Mouse (Mus musculus) brown adipose tissue, adult 24 weeks (tissue): ENCODE results near the gene Xxylt1. TPM values are rescaled to one million over a fixed set of nuclear protein-coding genes. Genes with fewer than 3 reads are reported as not detected.

Experiments
- H3K27ac ChIP-seq: fragments of 200-500 bp; replicated peaks from 2 replicates; pipeline ENCODE4 v1.5.1; 2012; ENCODE audit warnings: low read depth, mild to moderate bottlenecking, low read length
- H3K4me1 ChIP-seq: fragments of 200-500 bp; 2 replicates; pipeline ENCODE4 v1.6.1; 2012; ENCODE audit warnings: low read length, mixed read lengths; ENCODE audit not compliant: control insufficient read depth, insufficient read depth, insufficient read length
- H3K4me3 ChIP-seq: fragments of 200-500 bp; 2 replicates; pipeline ENCODE4 v1.5.1; 2012; ENCODE audit warnings: low read depth, mild to moderate bottlenecking, low read length, moderate library complexity; ENCODE audit not compliant: insufficient read depth
- polyA plus RNA-seq: library from polyadenylated mRNA; stranded (reverse); fragments of >200 nt; gene quantifications from 2 replicates; pipeline ENCODE4 v1.2.4, GENCODE M21; 2012; ENCODE audit not compliant: missing spikeins, insufficient read depth, insufficient read length

Gene Xxylt1
- polyA plus RNA-seq, 1 experiment = 5.6 TPM

- no peak overlapping the region for H3K27ac ChIP-seq
- H3K4me3 ChIP-seq = no peak overlapping the region
Measured at GRCm38 (mm10) chr16:31047186-31047898, 33.9 kb downstream of the Xxylt1 start.

DNA sequence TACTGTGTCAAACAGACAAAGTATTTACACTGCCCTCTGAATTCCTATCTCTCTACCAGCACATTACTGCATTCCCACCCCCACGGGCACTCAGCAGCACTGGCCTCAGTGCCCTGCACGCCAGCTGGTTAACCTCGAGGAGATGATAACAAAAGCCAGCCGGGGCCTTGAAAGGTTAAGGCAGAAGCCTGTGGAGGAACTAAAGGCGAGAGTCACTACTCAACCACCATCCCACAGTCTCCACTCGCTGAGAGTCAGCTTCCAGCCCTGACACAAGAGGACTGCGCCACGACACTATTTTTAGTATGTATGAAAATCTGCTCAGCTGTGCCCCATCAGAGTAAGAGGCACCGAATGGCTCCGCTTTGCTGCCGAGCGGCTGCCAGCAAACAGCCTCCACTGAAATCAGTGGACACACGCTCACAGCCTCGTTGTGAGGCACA is 35.0 kb downstream of the Xxylt1 start:
- H3K27ac ChIP-seq = no peak overlapping the region
- H3K4me3 ChIP-seq = no peak overlapping the region
- H3K4me1 ChIP-seq = peaks cover 5% of the 10 kb centered on the region

More at GRCm38 (mm10) chr16:31047186-31047898, 33.9 kb downstream of the Xxylt1 start:
- H3K4me1 ChIP-seq = peaks cover 5% of the 10 kb centered on the region

DNA sequence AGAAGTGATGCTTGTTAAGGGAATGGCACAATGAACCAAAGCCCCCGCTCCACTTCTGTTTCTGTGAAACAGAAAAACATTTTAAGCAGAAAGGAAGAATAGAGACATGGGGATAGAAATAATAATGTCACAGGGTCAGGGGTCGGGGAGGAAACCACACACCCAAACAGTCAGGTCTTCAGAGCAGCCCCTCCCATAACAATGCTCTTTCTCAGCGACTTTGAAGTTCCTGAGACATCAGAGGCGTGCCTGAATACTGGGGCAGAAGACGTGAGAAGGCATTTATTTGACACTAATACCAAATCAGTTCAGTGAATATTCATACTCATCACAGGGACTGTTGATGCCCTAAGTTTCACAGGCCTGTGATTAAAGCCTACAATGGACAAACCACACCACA is 36.0 kb downstream of the Xxylt1 start:
- H3K4me1 ChIP-seq = peaks cover 9% of the 10 kb centered on the region
- H3K27ac ChIP-seq = no peak overlapping the region
- no peak overlapping the region for H3K4me3 ChIP-seq

- Histone ChIP-seq H3K27ac (no peak overlapping the region), H3K4me3 (no peak overlapping the region), H3K4me1 (peaks cover 12% of the 10 kb centered on the region)
Measured at GRCm38 (mm10) chr16:31043136-31043535, 38.1 kb downstream of the Xxylt1 start.

DNA sequence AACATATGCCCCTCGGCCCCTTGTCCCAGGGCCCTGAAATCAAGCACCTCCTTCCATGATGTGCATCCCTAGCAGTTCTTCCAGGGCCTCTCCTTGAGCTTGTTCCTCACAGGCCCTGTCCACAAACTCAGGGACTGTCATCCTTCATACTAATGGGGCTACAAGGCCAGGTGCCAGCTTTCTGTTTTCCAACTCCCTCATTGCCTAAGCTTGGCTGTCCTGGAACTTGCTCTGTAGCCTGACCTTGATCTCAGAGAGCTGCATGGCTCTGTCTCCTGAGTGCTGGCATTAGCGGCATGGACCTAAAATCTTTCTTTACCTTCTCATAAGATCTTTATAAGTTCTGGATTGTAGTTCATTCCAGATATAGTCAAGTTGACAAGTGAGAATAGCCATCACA is 39.7 kb downstream of the Xxylt1 start:
- peaks cover 9% of the 10 kb centered on the region for H3K4me1 ChIP-seq
- H3K4me3 ChIP-seq = no peak overlapping the region
- no peak overlapping the region for H3K27ac ChIP-seq

- Histone ChIP-seq H3K27ac (peak overlapping the region; percentile 28), H3K4me3 (no peak overlapping the region), H3K4me1 (peaks cover 13% of the 10 kb centered on the region)
Measured at GRCm38 (mm10) chr16:31039803-31040459, 41.3 kb downstream of the Xxylt1 start.

GRCm38 (mm10) chr16:31037431-31037830 is 43.8 kb downstream of the Xxylt1 start:
- no peak overlapping the region for H3K4me3 ChIP-seq
- peaks cover 10% of the 10 kb centered on the region; the same call in 1 of the 2 replicates for H3K4me1 ChIP-seq
- no peak overlapping the region for H3K27ac ChIP-seq

- no peak overlapping the region for H3K27ac ChIP-seq
- peaks cover 15% of the 10 kb centered on the region; the same call in 1 of the 2 replicates for H3K4me1 ChIP-seq
- H3K4me3 ChIP-seq = no peak overlapping the region
Measured at GRCm38 (mm10) chr16:31035651-31036245, 45.5 kb downstream of the Xxylt1 start.

DNA sequence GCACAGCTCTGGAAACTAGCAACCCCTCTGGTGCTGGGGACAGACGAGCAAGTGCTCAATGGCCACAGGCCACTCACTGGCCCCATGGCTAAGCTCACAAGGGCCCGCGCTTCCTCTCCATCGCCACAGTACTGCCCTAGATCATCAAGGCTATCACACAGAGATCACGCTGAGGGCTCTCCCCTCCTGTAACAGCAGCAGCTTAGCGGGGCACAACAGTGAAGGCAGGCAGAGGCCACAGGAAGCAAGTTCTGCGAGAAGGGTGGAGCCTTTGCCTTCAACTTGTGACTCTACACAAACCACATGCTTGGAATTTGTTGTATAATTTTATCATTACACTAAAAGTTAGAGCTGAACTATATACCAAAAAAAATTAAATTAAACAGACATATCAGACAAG is 46.0 kb downstream of the Xxylt1 start:
- Histone ChIP-seq H3K27ac (no peak overlapping the region), H3K4me1 (peaks cover 15% of the 10 kb centered on the region; the same call in 1 of the 2 replicates), H3K4me3 (no peak overlapping the region)

GRCm38 (mm10) chr16:31034051-31034450 is 47.2 kb downstream of the Xxylt1 start:
- Histone ChIP-seq H3K27ac (no peak overlapping the region), H3K4me1 (peaks cover 22% of the 10 kb centered on the region), H3K4me3 (no peak overlapping the region)

DNA sequence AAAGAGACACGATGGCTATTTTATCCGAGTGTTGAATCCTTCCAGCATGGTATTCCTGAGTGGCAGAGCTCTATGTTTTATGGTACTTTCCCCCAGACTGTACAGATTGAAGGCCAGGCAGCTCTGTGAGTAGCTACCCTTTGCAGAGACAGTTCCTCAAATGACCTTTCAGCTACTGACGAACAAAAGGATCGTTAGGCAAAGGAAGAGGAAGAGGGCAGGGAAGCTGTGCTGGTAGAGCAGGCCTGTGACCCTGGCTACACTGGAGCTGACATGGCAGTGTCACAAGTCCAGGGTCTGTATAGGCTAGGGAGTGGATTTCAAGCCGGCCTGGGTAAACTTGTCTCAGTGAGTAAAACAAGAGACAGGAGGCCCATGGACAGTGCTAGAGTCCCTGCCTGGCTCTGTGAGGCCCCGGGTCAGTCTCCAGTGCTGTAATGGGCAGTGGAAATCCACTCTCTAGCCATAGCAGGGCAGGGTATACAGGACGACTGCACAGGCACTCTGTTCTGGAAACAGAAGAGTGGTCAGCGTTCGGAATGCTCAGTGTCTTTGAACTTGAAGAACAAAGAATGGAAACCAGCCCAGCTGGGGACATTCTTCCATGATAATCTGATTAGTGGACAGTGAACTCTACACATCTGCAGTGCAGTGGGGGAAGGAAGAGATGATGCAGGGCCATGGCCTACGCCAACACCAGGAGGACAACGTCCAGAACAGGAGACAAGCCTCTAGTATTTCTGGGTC is 51.3 kb downstream of the Xxylt1 start:
- H3K4me3 ChIP-seq = no peak overlapping the region
- H3K27ac ChIP-seq = peak overlapping the region; percentile 88
- peaks cover 35% of the 10 kb centered on the region for H3K4me1 ChIP-seq

DNA sequence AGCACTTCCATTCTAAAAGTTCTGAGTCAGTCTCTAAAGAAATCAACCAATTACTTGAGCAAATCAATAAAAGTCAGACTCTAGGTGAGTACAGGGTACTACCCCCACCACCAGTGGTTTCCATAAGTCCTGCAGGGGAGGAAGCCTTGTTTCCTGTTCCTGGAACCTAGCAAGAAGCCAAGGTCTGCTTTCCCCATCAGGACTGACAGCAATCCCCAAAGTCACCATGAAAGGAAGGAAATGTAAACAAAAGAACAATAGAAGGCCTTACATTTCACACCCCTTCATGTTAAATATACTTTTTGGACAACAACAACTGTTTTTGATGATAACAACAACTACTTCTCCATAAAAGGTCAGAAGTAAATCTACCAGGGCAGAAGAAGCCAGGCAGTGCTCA is 53.6 kb downstream of the Xxylt1 start:
- Histone ChIP-seq H3K27ac (peak overlapping the region; percentile 94), H3K4me1 (peaks cover 40% of the 10 kb centered on the region), H3K4me3 (no peak overlapping the region)

DNA sequence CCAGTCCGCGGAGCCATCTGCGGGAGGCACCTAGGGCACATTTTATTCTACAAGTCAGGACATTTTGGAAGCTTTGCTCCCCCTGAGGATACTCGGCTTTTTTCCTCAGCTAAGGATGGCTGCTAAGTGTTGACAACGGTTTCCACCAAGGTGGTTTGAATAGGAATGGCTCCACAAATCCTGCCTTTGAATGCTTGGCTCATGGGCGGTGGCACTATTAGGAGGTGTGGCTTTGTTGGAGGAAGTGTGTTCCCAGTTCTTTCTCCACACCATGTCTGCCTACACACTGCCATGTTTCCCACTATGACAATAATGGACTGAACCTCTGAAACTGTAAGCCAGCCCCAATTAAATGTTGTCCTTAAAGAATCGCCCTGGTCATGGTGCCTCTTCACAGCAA is 55.7 kb downstream of the Xxylt1 start:
- peaks cover 47% of the 10 kb centered on the region for H3K4me1 ChIP-seq
- H3K4me3 ChIP-seq = no peak overlapping the region
- no peak overlapping the region; the same call in 1 of the 2 replicates for H3K27ac ChIP-seq

GRCm38 (mm10) chr16:31024997-31025396 is 56.2 kb downstream of the Xxylt1 start:
- Histone ChIP-seq H3K27ac (peak overlapping the region; percentile 18; the same call in 1 of the 2 replicates), H3K4me3 (no peak overlapping the region), H3K4me1 (peaks cover 43% of the 10 kb centered on the region)

DNA sequence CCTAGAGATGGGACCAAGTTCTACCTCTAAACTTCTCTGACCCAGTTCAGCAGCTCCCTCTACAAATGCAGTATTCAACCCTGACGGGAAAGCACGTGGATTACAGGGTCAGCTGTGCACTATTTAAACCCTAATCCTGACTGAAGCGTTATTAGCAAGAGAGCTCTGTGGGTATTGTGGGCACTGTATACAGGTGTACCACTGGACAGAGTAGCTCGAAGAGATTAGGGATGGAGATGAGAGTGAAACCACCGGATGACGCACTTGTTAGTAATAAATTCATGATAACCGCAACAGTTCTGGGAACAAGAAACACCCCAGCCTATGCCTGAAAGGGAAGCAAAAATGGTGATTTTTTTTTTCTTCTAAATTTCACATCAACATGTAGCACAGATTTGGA is 57.0 kb downstream of the Xxylt1 start:
- H3K4me1 ChIP-seq = peaks cover 37% of the 10 kb centered on the region
- H3K27ac ChIP-seq = no peak overlapping the region
- H3K4me3 ChIP-seq = no peak overlapping the region
